ENCODE assay signal across 8 mouse cellular contexts in genomic region chr1:36067611-36068010, GRCm38 (mm10). TPM values are rescaled to one million over a fixed set of nuclear protein-coding genes. Genes with fewer than 3 reads are reported as not detected.
DNase-seq lines count a peak whose midpoint lies in the region; ATAC-seq and TF ChIP-seq lines count a peak whose summit lies in the region.

No protein-coding gene starts in this region.

- 19% methylated on average over 12 of the region's 12 CpGs for WGBS in embryonic facial prominence, embryonic 11.5 days
- 21% methylated on average over 12 of the region's 12 CpGs for WGBS in hindbrain, postnatal 0 days
- WGBS in midbrain, postnatal 0 days, result 18% methylated on average over 12 of the region's 12 CpGs

- H3K27ac ChIP-seq in layer of hippocampus, adult 2 months, result peak overlapping the region; percentile 94
- no peak overlapping the region for H3K27ac ChIP-seq in embryonic facial prominence, embryonic 11.5 days (replicated peaks; ENCODE audit: low read depth, low read length)
- no peak overlapping the region for H3K27ac ChIP-seq in hindbrain, postnatal 0 days
- 0 out of 2 replicates have a peak overlapping the region, but pooled peaks have one; percentile 76 for H3K27ac ChIP-seq in midbrain, postnatal 0 days (ENCODE audit: low read depth, low read length)

- H3K9ac ChIP-seq in embryonic facial prominence, embryonic 11.5 days (replicated peaks; ENCODE audit: low read length), result peak overlapping the region; percentile 79; the same call in 1 of the 2 replicates
- H3K9ac ChIP-seq in hindbrain, postnatal 0 days (replicated peaks; ENCODE audit: low read length), result peak overlapping the region; percentile 67
- H3K9ac ChIP-seq in midbrain, postnatal 0 days (replicated peaks; ENCODE audit: low read length, poor library complexity, severe bottlenecking), result peak overlapping the region; percentile 79

- H3K4me2 ChIP-seq in embryonic facial prominence, embryonic 11.5 days (ENCODE audit: low read depth, low read length), result peak overlapping the region; percentile 96
- peak overlapping the region; percentile 73 for H3K4me2 ChIP-seq in hindbrain, postnatal 0 days (ENCODE audit: low read depth, low read length)
- H3K4me2 ChIP-seq in midbrain, postnatal 0 days (ENCODE audit: low read depth, low read length, poor library complexity, severe bottlenecking), result peak overlapping the region; percentile 95

- H3K27me3 ChIP-seq in embryonic facial prominence, embryonic 11.5 days (ENCODE audit: control insufficient read depth, insufficient read depth, low read length), result peaks cover 6% of the 10 kb centered on the region; the same call in 1 of the 2 replicates
- H3K27me3 ChIP-seq in hindbrain, postnatal 0 days (ENCODE audit: insufficient read depth, low read length), result no peaks in the 10 kb centered on the region
- H3K27me3 ChIP-seq in midbrain, postnatal 0 days (ENCODE audit: insufficient read depth, low read length), result no peaks in the 10 kb centered on the region

- H3K36me3 ChIP-seq in embryonic facial prominence, embryonic 11.5 days (replicated peaks; ENCODE audit: control insufficient read depth, insufficient read depth, low read depth, low read length), result no peaks in the 10 kb centered on the region
- H3K36me3 ChIP-seq in hindbrain, postnatal 0 days (ENCODE audit: insufficient read depth, low read length), result no peaks in the 10 kb centered on the region
- H3K36me3 ChIP-seq in midbrain, postnatal 0 days (ENCODE audit: insufficient read depth, low read length), result no peaks in the 10 kb centered on the region

- peak overlapping the region; percentile 64 for H3K4me3 ChIP-seq in layer of hippocampus, adult 2 months
- peak overlapping the region; percentile 75 for H3K4me3 ChIP-seq in embryonic facial prominence, embryonic 11.5 days (ENCODE audit: low read depth, low read length)
- H3K4me3 ChIP-seq in hindbrain, postnatal 0 days (ENCODE audit: low read length), result peak overlapping the region; percentile 82
- peak overlapping the region; percentile 86 for H3K4me3 ChIP-seq in midbrain, postnatal 0 days (ENCODE audit: low read depth, low read length)

- no peaks in the 10 kb centered on the region for H3K9me3 ChIP-seq in embryonic facial prominence, embryonic 11.5 days (replicated peaks; ENCODE audit: control insufficient read depth, low read length)
- H3K9me3 ChIP-seq in hindbrain, postnatal 0 days (ENCODE audit: low read length), result no peaks in the 10 kb centered on the region
- no peaks in the 10 kb centered on the region for H3K9me3 ChIP-seq in midbrain, postnatal 0 days (ENCODE audit: low read length)

- H3K4me1 ChIP-seq in embryonic facial prominence, embryonic 11.5 days (ENCODE audit: control insufficient read depth, insufficient read depth, low read length), result peaks cover 6% of the 10 kb centered on the region
- H3K4me1 ChIP-seq in hindbrain, postnatal 0 days (ENCODE audit: insufficient read depth, low read length), result peaks cover 36% of the 10 kb centered on the region
- H3K4me1 ChIP-seq in midbrain, postnatal 0 days (ENCODE audit: insufficient read depth, low read length), result peaks cover 22% of the 10 kb centered on the region

- DNase-seq in layer of hippocampus, adult 2 months (ENCODE audit: low spot score in 2 of 2), result no peak
- no peak for DNase-seq in layer of hippocampus, postnatal 14 days (ENCODE audit: low spot score in 2 of 2)
- DNase-seq in embryonic facial prominence, embryonic 11.5 days (ENCODE audit: low spot score), result no peak
- no peak for DNase-seq in hindbrain, postnatal 0 days (ENCODE audit: low spot score)
- DNase-seq in midbrain, postnatal 0 days (ENCODE audit: low spot score), result no peak
- no peak for DNase-seq in cerebellum, adult 11 months
- DNase-seq in embryo, embryonic 9.5 days (ENCODE audit: extremely low spot score), result no peak
- no peak for DNase-seq in layer of hippocampus, adult 18-20 months (ENCODE audit: low spot score in 2 of 2)

- TF ChIP-seq CTCF in layer of hippocampus, adult 2 months (conservative IDR thresholded peaks at IDR 0.05), result no peak
- TF ChIP-seq CTCF in hindbrain, postnatal 0 days (IDR thresholded peaks at IDR 0.05; ENCODE audit: low read depth), result no peak
- TF ChIP-seq CTCF in midbrain, postnatal 0 days (IDR thresholded peaks at IDR 0.05), result no peak

- no peak for ATAC-seq in embryonic facial prominence, embryonic 11.5 days (replicated peaks; ENCODE audit: insufficient number of reproducible peaks, low FRiP score, low TSS enrichment, low read depth)
- no peak for ATAC-seq in hindbrain, postnatal 0 days
- ATAC-seq in midbrain, postnatal 0 days (ENCODE audit: low FRiP score), result no peak

RNA-seq across cellular contexts. Expression of gene Hs6st1, which starts 0.6 kb away (rescaled TPM):
- 10 to 100 TPM; 37.7 to 38.3 TPM for total RNA-seq in layer of hippocampus, adult 2 months (2021)
- 10 to 100 TPM; 44.3 to 49.6 TPM for total RNA-seq in layer of hippocampus, postnatal 14 days (2021)
- 10.5 and 10.9 TPM in 2 replicates for polyA plus RNA-seq in embryonic facial prominence, embryonic 11.5 days (2014; fragmentation: Nextera tagmentation; extraction: Ambion mirVana)
- 107 and 112 TPM in 2 replicates for total RNA-seq in hindbrain, postnatal 0 days (2014; rRNA removed)
- 16.9 and 19.0 TPM in 2 replicates for polyA plus RNA-seq in hindbrain, postnatal 0 days (2015; fragmentation: Nextera tagmentation; extraction: Ambion mirVana)
- 89.8 and 104 TPM in 2 replicates for total RNA-seq in midbrain, postnatal 0 days (2014; rRNA removed)
- 17.3 and 17.4 TPM in 2 replicates for polyA plus RNA-seq in midbrain, postnatal 0 days (2015; fragmentation: Nextera tagmentation; extraction: Ambion mirVana)
- 10 to 100 TPM; 38.6 to 39.5 TPM for total RNA-seq in layer of hippocampus, adult 18-20 months (2021)

Comparison
In these comparisons a context has a peak if more than half of its experiments do, and no peak if none do; other contexts are left out.
1. H3K27ac ChIP-seq: peak in layer of hippocampus, adult 2 months (single experiment) and midbrain, postnatal 0 days (single experiment); none in embryonic facial prominence, embryonic 11.5 days (single experiment) and hindbrain, postnatal 0 days (single experiment).
2. Peak in every context shown above with its lines, with median percentiles within 50 percentile points of each other: H3K4me3 ChIP-seq, H3K4me2 ChIP-seq and H3K9ac ChIP-seq.